Mouse (Mus musculus): ENCODE measurements around the gene Grik3.

DNA sequence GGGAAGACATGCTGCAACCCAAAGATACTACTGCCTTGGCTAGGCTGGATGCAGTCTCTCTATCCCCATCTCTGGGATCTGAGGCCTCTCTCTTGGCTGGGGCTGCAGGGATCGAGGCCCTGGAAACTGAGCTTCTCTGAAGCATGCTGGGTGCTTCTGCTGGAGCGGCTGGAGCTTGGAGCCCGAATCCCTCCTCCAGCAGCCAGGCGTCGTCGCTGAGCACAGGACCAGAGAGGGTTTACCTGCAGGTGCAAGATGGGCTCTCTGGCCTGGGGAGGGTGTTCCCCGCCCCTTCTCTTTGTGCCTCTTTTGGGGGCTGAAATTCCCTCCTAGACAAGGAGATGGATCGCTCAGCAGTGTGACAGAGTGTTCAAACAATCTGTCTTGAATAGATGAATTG lies 2.6 kb downstream of the Grik3 start:
- TF ChIP-seq CTCF (IDR thresholded peaks at IDR 0.05; ENCODE audit: low read depth) (0 out of 2 replicates have a peak, but pooled peaks have one; percentile 14), EP300 (optimal IDR thresholded peaks at IDR 0.05) (no peak)
